Mouse (Mus musculus) Patski (cell line): ENCODE data around the gene Atxn7. TPM values are rescaled to one million over a fixed set of nuclear protein-coding genes. Genes with fewer than 3 reads are reported as not detected.
A peak's percentile ranks its signal among the peaks of the same experiment; 100 is the strongest.

Experiments
- ATAC-seq: fragments of 100-300 bp; one replicate; pipeline ENCODE4 v1.8.0; 2021
- CTCF ChIA-PET: fragments of 350-600 bp; sonication (Branson Sonifier 250); formaldehyde crosslinking; loops from one replicate; lab custom pipeline; 2022; ENCODE audit warnings: inconsistent platforms; lab: Charles Lee
- POLR2A ChIA-PET: fragments of 350-600 bp; sonication (Branson Sonifier 250); formaldehyde crosslinking; loops from one replicate; lab custom pipeline; 2022; ENCODE audit warnings: antibody characterized with exemption, inconsistent platforms; lab: Charles Lee
- DNase-seq: peaks from one replicate; pipeline ENCODE4 v3.0.0-alpha.2; 2011; ENCODE audit warnings: low read depth, low spot score
- H3K27me3 ChIP-seq: fragments of 371-371 bp; one replicate; pipeline ENCODE4 v1.5.1; 2021
- CTCF ChIP-seq: fragments of 100-300 bp; IDR thresholded peaks from one replicate; pipeline ENCODE4 v1.5.1; 2021
- in situ Hi-C: fragments of 300-500 bp; cut with MboI; formaldehyde crosslinking; loops from 3 replicates; pipeline ENCODE4 v1.11.1; 2018; ENCODE audit warnings: low pct_unique_long_range_greater_than_20kb, mixed read lengths
- polyA plus RNA-seq: library from polyadenylated mRNA; unstranded; gene quantifications from one replicate; pipeline ENCODE4 v1.2.3, GENCODE M21; 2021

Gene Atxn7
- polyA plus RNA-seq, 1 experiment from 2014 or later = 11.3 TPM

GRCm38 (mm10) chr14:13960079-13960478 lies 1.2 kb upstream of the Atxn7 start:
- no peak for ATAC-seq
- no peaks in the 10 kb centered on the region for H3K27me3 ChIP-seq
- no peak for DNase-seq
- in situ Hi-C loops = no loop called here
- TF ChIP-seq CTCF = no peak
- ChIA-PET CTCF (interaction anchor here (0.9 kb wide), 1 partner anchor 139 kb away, joined by 3 read pairs; no protein-coding TSS in a partner anchor), POLR2A (interaction anchor here (0.6 to 0.9 kb wide), 2 partner anchors 52 to 141 kb away, joined by 3 read pairs; no protein-coding TSS in a partner anchor)

GRCm38 (mm10) chr14:13960482-13961325 lies 536 bp upstream of the Atxn7 start:
- DNase-seq (no peak), ATAC-seq (peak; percentile 84)
- ChIA-PET POLR2A (interaction anchor here (0.6 to 0.9 kb wide), 3 partner anchors 14 to 141 kb away, joined by 3 read pairs; no protein-coding TSS in a partner anchor), CTCF (interaction anchor here (0.9 kb wide), 1 partner anchor 138 kb away, joined by 3 read pairs; no protein-coding TSS in a partner anchor)
- TF ChIP-seq CTCF = no peak
- no peaks in the 10 kb centered on the region for H3K27me3 ChIP-seq
- in situ Hi-C loops = no loop called here

- ATAC-seq (no peak), DNase-seq (no peak)
- ChIA-PET POLR2A (no interaction called here), CTCF (no interaction called here)
- in situ Hi-C loops = no loop called here
- no peaks in the 10 kb centered on the region for H3K27me3 ChIP-seq
- TF ChIP-seq CTCF = no peak
Measured at GRCm38 (mm10) chr14:13962476-13962875, 1.2 kb downstream of the Atxn7 start.

- ATAC-seq = no peak
- in situ Hi-C loops = no loop called here
- H3K27me3 ChIP-seq = no peaks in the 10 kb centered on the region
- POLR2A ChIA-PET = no interaction called here
- TF ChIP-seq CTCF = no peak
- no peak for DNase-seq
- CTCF ChIA-PET = interaction anchor here (1.0 kb wide), 2 partner anchors 12 to 32 kb away, joined by 3 to 4 read pairs; no protein-coding TSS in a partner anchor
Measured at GRCm38 (mm10) chr14:13963527-13963926, 2.3 kb downstream of the Atxn7 start.

- DNase-seq (no peak), ATAC-seq (no peak)
- in situ Hi-C loops = no loop called here
- POLR2A ChIA-PET = no interaction called here
- CTCF ChIA-PET = interaction anchor here (2.1 kb wide), 1 partner anchor 131 kb away, joined by 5 read pairs; no protein-coding TSS in a partner anchor
- no peaks in the 10 kb centered on the region for H3K27me3 ChIP-seq
- peak; percentile 28 for TF ChIP-seq CTCF
Measured at GRCm38 (mm10) chr14:13967607-13968006, 6.4 kb downstream of the Atxn7 start.

- POLR2A ChIA-PET = no interaction called here
- in situ Hi-C loops = no loop called here
- no peak for TF ChIP-seq CTCF
- DNase-seq (no peak), ATAC-seq (no peak)
- no peaks in the 10 kb centered on the region for H3K27me3 ChIP-seq
- CTCF ChIA-PET = no interaction called here
Measured at GRCm38 (mm10) chr14:13968476-13968875, 7.2 kb downstream of the Atxn7 start.

GRCm38 (mm10) chr14:13970513-13970912 lies 9.3 kb downstream of the Atxn7 start:
- DNase-seq (no peak), ATAC-seq (no peak)
- H3K27me3 ChIP-seq = no peaks in the 10 kb centered on the region
- POLR2A ChIA-PET = no interaction called here
- CTCF ChIA-PET = interaction anchor here (1.0 kb wide), 1 partner anchor 94 kb away, joined by 3 read pairs; no protein-coding TSS in a partner anchor
- TF ChIP-seq CTCF = no peak
- in situ Hi-C loops = no loop called here

- no peak for ATAC-seq
- POLR2A ChIA-PET = no interaction called here
- in situ Hi-C loops = no loop called here
- H3K27me3 ChIP-seq = no peaks in the 10 kb centered on the region
- TF ChIP-seq CTCF = no peak
- CTCF ChIA-PET = interaction anchor here (1.2 to 1.4 kb wide), 2 partner anchors 24 to 127 kb away, joined by 3 read pairs; no protein-coding TSS in a partner anchor
- no peak for DNase-seq
Measured at GRCm38 (mm10) chr14:13971644-13972234, 10.5 kb downstream of the Atxn7 start.

- ChIA-PET POLR2A (no interaction called here), CTCF (no interaction called here)
- ATAC-seq (no peak), DNase-seq (no peak)
- H3K27me3 ChIP-seq = no peaks in the 10 kb centered on the region
- TF ChIP-seq CTCF = no peak
- in situ Hi-C loops = no loop called here
Measured at GRCm38 (mm10) chr14:13977498-13977897, 16.3 kb downstream of the Atxn7 start.

- CTCF ChIA-PET = no interaction called here
- H3K27me3 ChIP-seq = no peaks in the 10 kb centered on the region
- no peak for ATAC-seq
- no peak for TF ChIP-seq CTCF
- POLR2A ChIA-PET = no interaction called here
- DNase-seq = no peak
- in situ Hi-C loops = no loop called here
Measured at GRCm38 (mm10) chr14:13981286-13981685, 20.0 kb downstream of the Atxn7 start.
